Mouse (Mus musculus) left cerebral cortex, postnatal 36 days (tissue): ENCODE results near the gene Igsf3. TPM values are rescaled to one million over a fixed set of nuclear protein-coding genes. Genes with fewer than 3 reads are reported as not detected.

ENCODE experiments used
- DNase-seq, 2 experiments: peaks; one replicate each; pipeline ENCODE4 v3.0.0; 2021 to 2022; ENCODE audit warnings: low spot score in 2 of 2, mixed read lengths in 1 of 2
- intact Hi-C: fragments of 180-260 bp; cut with DNase I; formaldehyde crosslinking; loops from one replicate; pipeline ENCODE4 v1.15.1; 2025
- total RNA-seq, 2 experiments: library from RNA; stranded (reverse); gene quantifications; 2 replicates each; pipeline ENCODE4 v1.2.3; 2021

Igsf3 gene
- total RNA-seq, 2 experiments from 2014 or later: 19.4 to 23.3 TPM

DNA sequence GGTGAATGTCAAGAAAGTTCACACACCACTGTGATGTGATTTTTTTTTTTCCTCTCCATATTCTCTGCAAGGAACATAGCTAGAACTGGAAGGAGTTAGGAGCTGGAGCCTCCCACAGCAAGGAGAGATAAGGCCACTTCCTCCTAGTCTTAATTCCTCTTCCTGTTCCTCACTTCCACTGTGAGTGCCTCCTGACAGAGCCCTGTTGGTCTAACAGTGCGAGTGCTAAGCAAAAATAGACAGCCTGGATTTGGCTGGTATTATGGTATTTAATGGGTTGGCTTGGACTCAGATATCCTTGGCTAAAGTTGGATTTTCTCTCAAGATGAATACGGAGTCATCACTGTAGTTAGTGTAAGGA lies 53.9 kb downstream of the Igsf3 start:
- no peak for DNase-seq
- intact Hi-C loops: no loop called here

DNA sequence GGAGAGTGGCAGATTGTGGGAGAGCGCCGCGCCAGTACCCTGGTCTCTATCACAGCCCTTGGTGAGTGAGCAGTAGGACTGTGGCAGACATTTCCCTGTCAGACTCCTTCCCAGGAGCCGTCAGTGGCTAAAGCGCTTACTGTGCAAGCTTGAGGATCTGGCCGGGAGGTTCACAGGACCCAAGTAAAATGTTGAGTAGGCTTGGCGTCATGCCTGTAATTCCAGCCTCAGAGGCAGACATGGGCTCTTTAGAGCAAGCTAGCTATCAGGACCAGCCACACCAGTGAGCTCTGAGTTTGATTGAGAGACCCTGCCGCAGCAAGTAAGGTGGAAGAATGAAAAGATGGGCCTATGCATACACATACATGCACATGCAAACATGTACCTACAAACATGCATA lies 58.8 kb downstream of the Igsf3 start:
- intact Hi-C loops: no loop called here
- no peak for DNase-seq

DNA sequence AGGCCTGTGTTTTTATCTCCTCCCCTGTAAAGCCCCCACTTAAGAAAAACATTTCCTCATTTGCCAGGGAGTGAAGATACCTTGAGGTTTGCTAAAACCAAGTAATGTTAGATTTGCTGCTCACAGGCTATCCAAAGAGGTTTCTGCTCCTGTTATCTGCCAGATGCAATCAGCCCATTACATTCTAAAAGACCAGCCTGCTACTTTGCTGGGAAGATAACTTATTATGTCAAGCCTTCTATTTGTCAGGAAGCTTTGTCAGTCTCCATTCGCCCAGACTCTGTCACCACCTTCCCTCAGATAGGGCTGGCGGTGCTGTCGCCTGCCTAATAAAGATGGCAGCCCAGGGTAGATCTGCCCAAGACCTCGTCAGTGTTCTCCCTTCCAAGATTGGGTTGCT lies 59.6 kb downstream of the Igsf3 start:
- no peak for DNase-seq
- intact Hi-C loops: no loop called here

DNA sequence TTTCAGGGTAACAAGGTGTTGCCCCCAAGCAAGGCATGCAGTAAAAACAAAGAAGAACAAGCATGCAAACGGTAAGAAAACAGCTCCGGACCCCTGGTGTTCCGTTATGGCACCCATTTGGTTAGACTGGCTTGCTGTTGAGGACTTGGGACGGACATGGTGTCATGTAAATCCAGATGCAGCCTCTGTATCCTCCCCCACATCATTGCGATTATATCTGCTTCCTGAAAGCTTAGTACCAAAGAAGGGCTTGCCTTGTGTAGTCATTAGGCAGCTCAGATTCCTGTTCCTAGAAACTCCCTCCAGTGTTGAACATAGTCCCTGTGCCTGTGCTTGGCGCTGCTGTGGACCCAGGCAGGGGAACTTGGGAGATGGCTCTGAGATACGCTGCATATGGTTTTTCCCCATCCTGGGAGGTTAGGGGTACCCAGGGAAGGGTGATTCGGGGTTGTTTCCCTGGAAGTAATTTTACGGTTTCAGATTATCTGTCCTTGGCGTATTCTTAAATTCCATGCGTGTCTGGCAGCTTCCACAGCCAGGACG lies 60.2 kb downstream of the Igsf3 start:
- DNase-seq: no peak
- intact Hi-C loops: no loop called here

DNA sequence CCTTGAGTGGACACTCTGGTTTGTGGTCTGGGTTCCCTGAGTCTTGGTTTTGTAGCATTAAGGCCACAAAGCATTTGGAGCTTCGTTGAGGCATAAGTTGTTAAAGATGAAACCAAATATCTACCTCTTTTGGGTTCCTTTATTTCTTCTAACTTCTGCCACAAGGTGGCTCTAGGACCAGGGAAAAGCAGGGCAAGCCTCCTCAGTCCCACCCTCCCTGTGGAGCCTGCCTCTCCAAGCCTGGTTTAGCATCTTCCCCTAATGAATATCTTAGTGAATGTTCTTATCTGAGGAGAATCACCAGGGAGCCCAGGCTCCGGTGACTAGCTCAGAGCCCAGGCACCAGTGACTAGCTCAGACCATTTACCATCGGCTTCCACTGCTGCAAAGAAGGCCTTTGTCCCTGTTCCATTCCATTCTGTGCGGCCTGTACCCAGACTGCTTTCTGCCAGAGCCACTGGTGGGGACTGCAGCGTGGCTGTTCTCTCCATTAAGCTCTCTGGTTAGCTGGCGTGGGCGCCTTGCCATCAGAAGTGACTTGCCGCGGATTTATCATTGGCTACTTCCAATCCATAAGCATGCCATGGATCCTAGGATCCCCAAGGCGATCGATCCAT lies 66.5 kb downstream of the Igsf3 start:
- peak; percentile 17 to 27 for DNase-seq

DNA sequence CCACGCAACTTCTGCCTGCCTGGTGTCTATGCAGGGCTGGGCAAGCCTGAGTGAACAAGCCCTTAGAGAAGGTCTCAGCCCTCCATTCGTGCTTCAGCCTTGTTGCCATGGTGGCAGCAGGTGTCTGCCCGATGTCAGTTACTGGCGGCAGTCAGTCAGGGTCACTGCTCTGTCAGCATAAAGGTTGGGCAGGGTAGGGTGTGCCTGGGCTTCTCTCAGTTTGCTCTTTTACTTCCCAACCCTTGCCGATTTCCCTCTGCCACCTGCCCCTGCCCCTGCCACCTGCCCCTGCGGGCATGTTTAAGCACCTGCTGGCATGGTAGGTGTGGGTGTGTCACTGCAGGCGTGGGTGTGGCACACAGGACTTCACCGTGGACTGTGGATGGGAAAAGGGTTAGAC lies 67.6 kb downstream of the Igsf3 start:
- DNase-seq: no peak
- intact Hi-C loops: no loop called here

More for the DNA sequence above, 66.5 kb downstream of the Igsf3 start:
- intact Hi-C loops: no loop called here

DNA sequence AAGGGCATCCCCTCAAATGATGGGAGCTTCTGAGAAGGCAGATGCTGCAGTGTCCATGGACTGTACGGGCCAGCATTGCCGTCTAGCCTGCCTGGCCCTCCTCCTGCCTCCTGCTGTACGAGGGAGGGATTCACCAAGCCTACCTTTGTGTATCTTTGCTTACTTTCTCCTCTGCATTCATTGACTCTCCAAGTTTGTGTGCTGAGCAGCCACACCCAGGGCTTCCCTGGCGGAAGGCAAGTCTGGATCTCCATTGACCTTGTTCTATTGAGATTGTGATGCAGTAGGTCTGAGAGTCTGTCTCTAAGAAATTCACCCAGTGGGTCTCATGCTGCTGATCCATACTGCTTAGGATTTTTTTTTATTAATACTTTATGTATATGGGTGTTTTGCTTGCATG lies 70.4 kb downstream of the Igsf3 start:
- intact Hi-C loops: loop anchor here (5.0 kb wide), 1 partner anchor 70 kb away; the partner anchor contains the start of gene Igsf3
- no peak for DNase-seq

DNA sequence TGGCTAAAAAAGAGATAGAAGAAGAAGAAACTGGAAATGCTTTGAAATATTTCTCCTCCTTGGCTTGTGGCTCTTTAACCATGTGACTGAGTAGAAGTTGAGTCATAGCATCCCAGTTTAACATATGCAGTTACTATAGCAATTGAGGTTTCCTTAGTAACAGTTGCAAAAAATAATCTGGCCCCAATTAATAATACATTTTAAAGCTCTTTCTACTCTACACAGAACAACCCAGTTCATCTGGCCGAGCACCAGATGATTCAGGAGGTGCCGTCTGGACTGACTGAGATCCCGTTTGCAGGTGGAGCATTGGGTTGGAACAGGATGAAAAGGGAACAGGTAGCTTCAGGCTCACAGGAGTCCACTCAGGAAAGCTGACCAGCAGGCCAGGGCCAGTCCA lies 71.9 kb downstream of the Igsf3 start:
- intact Hi-C loops: loop anchor here (5.0 kb wide), 1 partner anchor 71 kb away; the partner anchor contains the start of gene Igsf3
- DNase-seq: peak; percentile 35 to 38

DNA sequence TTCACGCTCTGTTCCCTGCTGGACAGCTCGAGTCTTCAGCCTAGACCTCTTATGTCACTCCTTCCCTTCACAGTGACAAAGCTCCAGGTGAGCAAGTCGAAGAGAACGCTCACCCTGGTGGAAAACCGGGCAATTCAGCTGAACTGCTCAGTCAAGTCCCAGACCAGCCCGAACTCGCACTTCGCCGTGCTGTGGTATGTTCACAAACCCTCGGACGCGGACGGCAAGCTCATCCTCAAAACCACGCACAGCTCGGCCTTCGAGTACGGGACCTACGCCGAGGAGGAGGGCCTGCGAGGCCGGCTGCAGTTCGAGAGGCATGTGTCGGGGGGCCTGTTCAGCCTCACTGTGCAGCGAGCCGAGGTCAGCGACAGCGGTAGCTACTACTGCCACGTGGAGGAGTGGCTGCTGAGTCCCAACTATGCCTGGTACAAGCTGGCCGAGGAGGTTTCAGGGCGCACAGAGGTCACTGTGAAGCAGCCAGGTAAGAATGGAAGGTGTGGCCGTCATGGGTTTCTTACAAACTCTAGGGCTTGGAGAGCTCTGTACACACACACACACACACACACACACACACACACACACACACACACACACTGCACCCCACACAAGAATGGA lies 74.0 kb downstream of the Igsf3 start:
- no peak for DNase-seq
- intact Hi-C loops: no loop called here

DNA sequence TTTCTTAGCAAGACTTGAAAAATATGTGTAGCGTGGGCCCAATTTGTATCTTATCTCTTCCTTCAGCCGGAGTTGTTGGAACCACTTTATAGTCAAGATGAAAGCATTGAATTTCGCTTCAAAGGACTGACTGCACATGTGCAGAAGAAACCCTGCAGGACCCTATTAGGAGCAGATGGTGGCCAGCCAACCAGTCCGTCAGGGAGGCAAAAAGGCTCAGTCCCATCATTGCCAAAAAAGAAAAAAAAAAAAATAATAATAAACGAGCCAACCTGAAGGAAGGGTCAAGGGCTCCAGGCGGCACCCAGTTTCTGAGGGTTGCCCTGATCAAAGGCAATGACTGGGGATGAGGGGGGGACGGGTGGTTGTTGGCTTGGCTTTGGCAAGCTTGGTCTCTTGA lies 83.7 kb downstream of the Igsf3 start:
- intact Hi-C loops: loop anchor here (5.0 kb wide), 2 partner anchors 143 to 488 kb away; no protein-coding TSS in a partner anchor
- no peak for DNase-seq

DNA sequence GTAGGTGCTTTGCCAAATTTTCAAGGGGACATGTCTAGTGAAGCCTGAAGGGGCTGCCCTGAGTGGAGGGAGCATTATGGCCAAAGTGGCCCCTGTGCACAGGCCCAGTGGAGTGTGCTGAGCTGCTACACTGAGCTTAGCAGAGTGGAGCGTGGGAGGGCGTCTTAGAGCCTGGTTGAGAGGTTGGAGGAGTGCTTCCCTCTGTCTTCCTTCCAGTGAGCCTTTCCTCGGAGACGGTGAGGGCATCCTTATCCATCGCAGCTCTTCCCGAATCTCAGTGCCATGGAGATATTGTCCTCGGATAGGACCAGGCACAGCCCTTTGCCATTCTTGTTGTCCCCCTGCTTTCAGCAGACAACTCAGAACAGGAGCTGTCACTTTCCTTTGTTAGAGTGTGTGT lies 84.2 kb downstream of the Igsf3 start:
- intact Hi-C loops: loop anchor here (5.0 kb wide), 2 partner anchors 144 to 489 kb away; no protein-coding TSS in a partner anchor
- DNase-seq: no peak

DNA sequence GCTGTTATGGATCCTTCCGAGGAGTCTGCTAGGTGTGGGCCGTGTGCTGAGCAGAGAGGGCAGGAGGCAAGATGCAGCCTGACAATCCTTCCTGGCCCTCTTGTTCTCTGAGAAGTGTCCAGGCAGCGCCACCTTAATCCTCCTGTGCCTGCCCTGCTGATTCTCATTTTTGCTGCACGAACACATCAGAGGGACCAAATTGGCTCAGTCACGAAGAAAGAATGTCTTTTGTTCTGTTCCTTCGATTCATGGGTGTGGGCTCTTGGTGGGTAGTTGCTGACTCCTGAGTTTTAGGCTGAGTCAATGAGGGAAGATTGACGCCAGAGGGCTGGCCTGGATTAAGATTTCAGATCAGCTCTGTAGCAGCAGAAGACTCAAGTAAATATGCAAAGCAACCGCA lies 84.9 kb downstream of the Igsf3 start:
- no peak for DNase-seq
- intact Hi-C loops: loop anchor here (1.0 to 5.0 kb wide), 4 partner anchors 89 to 490 kb away; no protein-coding TSS in a partner anchor

DNA sequence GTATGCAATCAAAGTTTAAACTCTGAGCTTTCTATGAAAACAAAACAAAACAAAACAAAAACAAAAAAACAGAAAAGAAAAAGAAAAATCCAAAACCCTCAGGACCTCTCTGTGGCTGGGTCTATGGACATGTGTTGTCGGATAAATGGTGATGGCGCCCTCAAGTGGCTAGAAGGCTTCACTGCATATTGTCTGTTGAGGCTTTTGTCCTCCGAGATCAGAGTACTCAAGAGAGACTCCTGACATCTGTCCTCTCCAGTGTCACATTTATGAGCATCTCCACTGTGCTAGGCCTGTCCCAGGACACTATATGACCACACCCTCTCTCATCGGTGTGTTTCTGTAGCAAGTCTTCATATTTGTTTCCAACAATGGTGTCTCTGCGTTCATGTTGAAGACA lies 85.4 kb downstream of the Igsf3 start:
- DNase-seq: peak; percentile 76 to 79
- intact Hi-C loops: loop anchor here (1.0 to 5.0 kb wide), 4 partner anchors 89 to 490 kb away; no protein-coding TSS in a partner anchor

DNA sequence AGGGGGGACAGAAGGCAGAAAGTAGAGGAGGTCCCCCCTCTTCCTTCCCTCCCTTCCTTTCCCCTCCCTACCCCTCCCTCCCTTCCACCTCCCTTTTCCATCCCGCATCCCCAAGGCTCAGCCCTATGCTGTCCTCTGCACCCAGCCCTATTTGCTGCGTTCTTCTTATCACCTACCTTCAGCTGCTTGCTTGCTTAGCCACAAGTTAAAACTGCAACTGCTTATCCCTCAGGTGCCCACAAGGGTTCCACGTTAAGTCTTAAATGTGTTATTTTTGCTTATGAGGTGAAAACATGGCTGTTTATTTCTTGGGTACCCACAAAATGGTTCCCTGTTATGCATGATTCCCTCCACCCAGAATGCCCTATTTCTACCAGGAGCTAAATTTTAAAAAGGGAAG lies 86.6 kb downstream of the Igsf3 start:
- intact Hi-C loops: loop anchor here (2.0 to 5.0 kb wide), 3 partner anchors 91 to 491 kb away; no protein-coding TSS in a partner anchor
- DNase-seq: no peak

DNA sequence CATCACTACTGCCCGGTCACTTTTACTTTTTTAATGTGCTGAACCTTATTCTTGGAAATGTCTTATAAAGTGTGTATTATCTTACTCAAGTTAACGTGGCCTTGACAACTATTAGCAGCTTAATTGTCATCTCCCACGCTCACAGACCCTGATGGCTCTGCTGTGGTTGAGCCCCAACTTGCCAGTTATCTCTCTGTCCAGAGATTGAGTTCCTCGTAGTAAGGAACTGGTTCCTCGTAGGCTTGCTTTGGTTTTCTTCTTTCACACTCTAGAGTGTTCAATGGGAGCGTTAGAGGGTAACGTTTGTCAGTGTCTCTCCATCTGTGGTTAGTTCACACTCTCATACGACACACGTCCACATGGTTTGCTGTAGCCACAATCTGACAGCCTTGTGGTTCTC lies 92.8 kb downstream of the Igsf3 start:
- intact Hi-C loops: no loop called here

DNA sequence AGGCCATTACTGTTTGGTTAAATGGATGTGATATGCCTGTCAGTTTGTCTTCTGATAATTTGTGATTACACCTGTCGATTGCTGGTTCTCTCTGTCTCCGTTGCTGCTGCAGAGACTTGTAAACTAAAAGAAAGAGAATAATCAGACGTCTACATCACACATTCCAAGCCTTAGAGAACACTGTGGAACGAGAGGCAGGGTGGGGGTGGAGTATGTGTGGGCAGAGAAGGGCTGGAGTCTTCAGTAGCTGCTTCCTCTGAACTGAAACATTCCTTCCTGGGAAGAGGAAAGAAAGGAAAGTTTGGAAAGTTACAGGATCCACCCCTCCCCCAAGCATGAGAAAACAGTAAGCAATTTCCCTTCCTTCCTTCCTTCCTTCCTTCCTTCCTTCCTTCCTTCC lies 95.0 kb downstream of the Igsf3 start:
- DNase-seq: no peak
- intact Hi-C loops: no loop called here

More for the DNA sequence above, 92.8 kb downstream of the Igsf3 start:
- no peak for DNase-seq

DNA sequence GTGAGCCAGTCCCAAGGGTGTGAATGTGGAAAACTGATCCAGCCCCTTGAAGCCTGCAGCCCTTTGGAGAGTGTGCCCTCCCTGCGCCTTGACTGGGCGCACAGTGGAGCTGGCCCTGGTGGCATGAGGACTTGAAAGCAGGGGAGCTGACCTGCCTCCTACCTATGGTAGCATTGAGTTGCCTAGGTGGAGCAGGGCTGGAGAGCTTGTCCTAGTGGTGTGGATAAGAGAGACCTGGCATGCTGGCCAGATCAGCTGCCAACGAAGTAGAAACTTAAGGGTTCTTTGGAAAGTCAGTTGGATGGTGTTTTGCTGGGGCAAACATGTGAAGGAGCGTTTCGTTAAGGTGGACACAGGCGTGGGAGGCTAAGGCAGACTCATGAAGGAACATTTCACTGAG lies 105.1 kb downstream of the Igsf3 start:
- DNase-seq: no peak
- intact Hi-C loops: no loop called here

DNA sequence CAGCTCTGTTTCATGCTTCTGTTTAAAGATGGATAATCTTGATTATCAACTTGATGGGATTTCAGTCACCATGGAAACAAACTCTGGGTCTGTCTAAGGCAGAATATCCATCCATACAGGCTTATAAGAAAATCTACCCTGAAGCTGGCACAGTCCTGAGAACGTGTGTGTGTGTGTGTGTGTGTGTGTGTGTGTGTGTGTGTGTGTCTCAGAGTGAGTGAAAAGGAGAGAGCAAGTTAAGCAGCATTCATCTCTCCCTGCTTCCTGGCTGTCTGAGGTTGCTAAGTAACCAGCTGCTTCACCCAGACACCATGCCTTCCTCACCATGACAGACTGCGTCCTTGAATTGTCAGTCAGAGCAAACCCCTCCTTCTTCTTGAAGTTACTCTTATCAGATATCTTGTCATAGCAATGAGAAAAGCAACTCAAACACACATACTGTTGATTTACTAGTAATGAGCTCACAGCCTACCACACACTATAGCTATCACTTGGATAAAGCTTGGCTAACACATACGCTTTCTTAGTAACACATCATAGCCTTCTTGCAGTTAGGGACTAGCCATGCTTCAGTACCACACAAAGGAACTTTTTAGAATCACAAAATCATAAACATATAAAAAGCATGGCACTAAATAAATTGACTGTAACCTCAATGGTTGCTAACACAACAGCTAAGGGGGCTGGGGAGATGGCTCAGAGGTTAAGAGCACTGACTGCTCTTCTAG lies 106.5 kb downstream of the Igsf3 start:
- intact Hi-C loops: no loop called here
- no peak for DNase-seq

DNA sequence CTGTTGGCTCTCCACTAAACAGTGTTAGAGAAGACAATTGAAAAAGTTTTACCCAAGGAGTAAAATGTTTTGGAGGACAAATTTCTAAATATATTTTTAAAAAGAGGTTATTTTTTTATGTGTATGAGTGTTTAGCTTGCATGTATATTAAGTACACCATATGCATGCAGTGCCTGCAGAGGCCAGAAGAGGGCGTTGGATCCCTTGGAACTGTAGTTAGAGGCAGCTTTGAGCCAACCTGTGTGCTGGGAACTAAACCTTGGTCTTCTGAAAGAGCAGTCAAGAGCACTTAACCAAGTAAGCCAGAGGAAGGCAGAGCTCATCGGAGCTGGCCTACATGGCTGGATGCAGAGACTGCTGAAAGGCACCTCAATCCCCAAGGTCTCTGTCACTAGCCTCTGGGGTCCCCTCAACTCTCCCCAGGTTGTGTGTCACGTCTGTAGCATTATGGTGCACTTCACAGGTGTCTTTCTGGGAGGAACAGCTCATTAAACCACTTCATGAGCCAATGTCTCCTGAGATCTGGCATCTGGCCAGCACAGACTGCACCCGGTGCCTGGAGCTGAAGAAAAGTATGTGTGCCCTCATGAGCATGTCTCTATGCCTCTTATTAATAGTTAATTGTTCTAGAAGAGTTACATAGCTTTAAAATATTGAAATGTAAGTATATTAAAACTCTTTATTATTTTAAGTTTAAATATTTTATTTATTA lies 109.3 kb downstream of the Igsf3 start:
- intact Hi-C loops: no loop called here
- DNase-seq: no peak

DNA sequence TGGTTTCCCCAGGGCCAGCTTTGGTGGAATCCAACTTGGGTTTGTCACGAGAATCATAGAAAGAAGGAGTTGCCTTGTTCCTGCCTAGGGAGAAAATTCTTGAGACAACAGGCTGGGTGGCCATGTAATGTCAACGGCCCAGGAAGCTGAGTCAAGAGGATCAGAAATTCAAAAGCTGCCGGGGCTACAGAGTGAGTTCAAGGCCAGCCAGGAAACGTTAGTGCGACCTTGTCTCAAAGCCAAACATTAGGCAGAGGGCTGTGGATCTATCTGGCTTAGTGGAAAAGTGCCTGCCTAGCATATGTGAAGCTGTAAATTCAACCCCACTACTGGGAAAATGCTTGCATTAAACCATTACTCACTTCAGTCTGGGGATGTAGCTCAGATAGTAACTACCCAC lies 110.6 kb downstream of the Igsf3 start:
- intact Hi-C loops: no loop called here
- no peak for DNase-seq
